Mouse (Mus musculus) CD4-positive, CD25-positive, alpha-beta regulatory T cell, adult 2 months (primary cell): ENCODE measurements around the gene Gm3047.
"Not testable (repeated sequence)": the region's sequence is repeated elsewhere in the genome, so short reads cannot be mapped to it uniquely, and the experiment has no call there.

Source experiments
- DNase-seq: peaks from one replicate; pipeline ENCODE4 v3.0.0-alpha.2; 2012; ENCODE audit warnings: low read depth, low spot score

The Gm3047 gene

DNA sequence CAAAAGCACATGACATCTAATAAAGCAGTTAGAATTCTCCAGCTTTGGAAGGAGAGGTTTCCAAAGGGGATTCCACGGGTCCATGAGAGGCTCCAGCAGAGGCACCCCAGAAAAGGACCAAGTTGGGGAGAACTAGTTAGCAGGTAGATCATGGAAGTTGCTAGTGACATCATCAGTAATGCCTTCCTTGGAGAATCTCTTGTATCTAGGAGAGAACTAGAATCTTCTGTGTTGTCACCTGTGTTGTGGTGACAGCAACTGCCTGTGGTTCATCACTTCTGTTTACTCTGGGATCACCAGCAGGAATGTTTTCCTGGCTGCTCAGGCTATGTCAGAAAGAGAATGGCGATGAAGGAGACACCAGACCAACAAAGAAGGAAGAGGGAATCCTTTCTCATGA is at the start of gene Gm3047:
TSS of gene Gm3047 (plus strand) at position 301 of the 400 bp plus-strand sequence.
- not testable (repeated sequence) for DNase-seq
